Mouse (Mus musculus) CH12.LX (cell line): Measurements from ENCODE around the gene Cfap54.

Experiments used
- BHLHE40 ChIP-seq: IDR thresholded peaks from 2 replicates; pipeline ENCODE4 v1.6.1; 2011; ENCODE audit warnings: mild to moderate bottlenecking, low read depth, low read length, improper control_type of control experiment
- EP300 ChIP-seq: IDR thresholded peaks from 2 replicates; pipeline ENCODE4 v1.6.1; 2011; ENCODE audit warnings: low read length, improper control_type of control experiment
- HCFC1 ChIP-seq: IDR thresholded peaks from 2 replicates; pipeline ENCODE4 v1.6.1; 2012; ENCODE audit warnings: low read depth, mild to moderate bottlenecking, inconsistent platforms, low read length, improper control_type of control experiment
- MAFK ChIP-seq: IDR thresholded peaks from 2 replicates; pipeline ENCODE4 v1.6.1; 2011; ENCODE audit warnings: low read length, improper control_type of control experiment; ENCODE audit not compliant: insufficient replicate concordance
- TCF12 ChIP-seq: IDR thresholded peaks from 2 replicates; pipeline ENCODE4 v1.6.1; 2014; ENCODE audit warnings: low read depth, mild to moderate bottlenecking, inconsistent platforms, low read length, improper control_type of control experiment
- ZC3H11A ChIP-seq: IDR thresholded peaks from 2 replicates; pipeline ENCODE4 v1.6.1; 2012; ENCODE audit warnings: low read depth, mild to moderate bottlenecking, inconsistent platforms, low read length, improper control_type of control experiment

GRCm38 (mm10) chr10:93098211-93098805 lies 16.9 kb upstream of the Cfap54 start:
- TF ChIP-seq HCFC1 = no peak
- no peak for TF ChIP-seq BHLHE40
- no peak for TF ChIP-seq TCF12
- TF ChIP-seq ZC3H11A = no peak
- TF ChIP-seq MAFK = no peak
- no peak for TF ChIP-seq EP300
